Mouse (Mus musculus) cerebellum, postnatal 14 days (tissue): Measurements from ENCODE around the gene Tubb2b.
"Not testable (repeated sequence)": the region's sequence is repeated elsewhere in the genome, so short reads cannot be mapped to it uniquely, and the experiment has no call there.

Experiments used
- DNase-seq, 2 experiments: peaks; one replicate each; pipeline ENCODE4 v3.0.0; 2021; ENCODE audit warnings: mixed read lengths in 2 of 2

The Tubb2b gene

DNA sequence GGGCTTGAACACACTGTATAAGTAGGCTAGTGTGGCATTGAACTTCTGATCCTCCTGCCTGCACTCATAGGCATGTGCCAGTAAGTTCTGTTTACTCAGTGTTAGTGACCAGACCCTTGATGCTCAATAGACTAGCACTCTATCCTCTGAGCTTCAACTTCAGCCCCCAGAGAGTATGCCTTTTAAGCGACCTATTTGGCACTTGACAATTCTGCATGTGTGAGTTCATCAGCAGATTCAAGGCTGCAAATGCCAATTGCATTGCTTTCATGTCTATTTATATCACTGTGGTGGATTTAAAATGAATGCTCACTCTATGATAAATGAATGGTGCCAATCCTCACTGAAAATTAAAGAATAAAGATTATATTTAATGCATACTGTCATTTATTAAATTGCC lies 24.9 kb downstream of the Tubb2b start:
- no peak for DNase-seq

DNA sequence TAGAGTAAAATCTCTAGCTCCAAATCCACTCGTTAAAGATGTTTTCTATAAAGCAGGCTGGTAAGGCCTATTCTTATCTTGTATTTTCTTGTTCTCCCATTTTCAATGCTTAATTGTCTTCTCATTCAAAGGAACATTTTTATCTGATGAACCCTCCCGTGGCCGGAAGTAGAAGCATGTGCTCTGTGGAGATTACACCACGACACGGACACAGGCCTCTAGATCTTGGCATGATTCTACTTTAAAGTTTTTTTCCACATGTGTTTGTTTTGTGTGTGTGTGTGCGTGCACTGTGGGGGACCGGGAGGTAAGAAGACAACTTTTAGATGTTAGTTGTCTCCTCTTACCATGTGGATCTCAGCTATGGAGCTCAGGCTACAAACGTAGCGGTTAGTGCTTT lies 28.4 kb downstream of the Tubb2b start:
- no peak for DNase-seq

DNA sequence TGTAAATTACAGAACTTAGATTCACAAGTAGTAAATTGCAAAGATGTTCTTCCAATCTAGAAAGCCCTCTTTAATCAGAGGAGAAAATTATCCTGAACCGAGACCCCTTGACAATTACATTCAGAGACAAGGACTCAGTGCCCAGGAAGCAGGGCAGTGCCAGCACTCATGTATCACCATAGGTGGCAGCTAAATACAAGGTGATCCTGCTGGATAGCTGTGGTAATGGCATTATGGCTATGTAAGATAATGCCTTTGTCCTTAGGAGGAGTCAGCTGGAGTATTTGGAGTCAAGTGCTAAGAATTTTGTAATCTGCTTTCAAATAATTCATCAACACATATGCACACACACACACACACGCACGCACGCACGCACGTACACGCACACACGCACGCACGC lies 29.0 kb downstream of the Tubb2b start:
- DNase-seq: no peak

DNA sequence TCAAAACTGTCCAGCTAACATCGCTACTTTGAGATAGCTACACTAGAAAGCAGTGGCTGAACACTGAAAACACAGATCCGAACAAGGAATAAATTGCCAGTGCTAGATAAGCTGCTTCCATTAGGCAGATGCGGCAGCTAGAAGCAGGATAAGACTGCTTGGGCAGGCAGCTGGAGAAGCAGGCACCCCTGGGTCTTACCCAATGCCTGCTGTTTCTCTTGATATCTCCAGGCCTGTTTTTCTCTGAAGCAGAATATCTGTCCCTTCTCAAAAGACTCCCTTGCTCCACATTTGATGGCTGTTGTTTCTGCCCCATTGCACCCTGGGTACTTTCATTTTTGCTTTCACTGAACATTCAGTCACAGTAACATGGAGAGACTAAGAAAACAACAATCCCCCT lies 29.5 kb downstream of the Tubb2b start:
- no peak for DNase-seq

DNA sequence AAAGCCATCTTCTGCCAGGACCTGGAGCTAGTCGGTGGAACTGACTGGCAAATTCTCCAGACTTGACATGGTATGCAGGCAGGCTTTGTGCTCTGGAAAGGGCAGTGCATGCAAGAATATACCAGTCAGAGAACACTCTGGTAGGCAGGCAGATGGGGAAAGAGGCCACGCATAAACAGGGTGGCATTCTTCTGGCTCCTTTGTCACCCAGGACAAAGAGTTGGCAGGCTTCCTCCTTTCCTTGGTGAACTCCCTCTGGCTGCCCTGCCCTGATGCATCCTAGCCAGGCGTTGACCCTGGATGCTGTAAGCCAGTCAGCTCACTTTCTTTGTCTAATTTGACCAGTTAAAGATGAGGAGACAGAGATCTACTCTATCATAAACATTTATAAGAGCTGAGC lies 33.2 kb downstream of the Tubb2b start:
- DNase-seq: no peak

DNA sequence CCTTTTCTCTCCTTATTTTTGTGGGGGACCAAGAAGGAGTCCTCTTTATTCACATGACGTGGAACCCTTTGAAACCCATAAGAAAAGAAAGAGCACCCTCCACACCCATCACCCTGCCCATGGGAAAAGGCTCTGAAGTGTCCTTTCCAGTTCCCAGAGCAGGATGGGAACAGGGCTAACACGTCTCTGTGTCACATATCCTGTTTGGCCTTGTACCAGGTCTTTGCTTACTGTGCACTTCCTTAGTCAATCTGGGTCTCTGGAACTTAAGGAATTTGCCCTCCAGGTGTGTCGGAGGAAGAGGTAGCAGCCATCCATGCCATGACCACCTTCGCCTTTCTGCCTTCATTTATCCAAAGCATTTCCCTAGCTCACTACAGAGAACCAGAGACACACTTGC lies 33.8 kb downstream of the Tubb2b start:
- DNase-seq: no peak

DNA sequence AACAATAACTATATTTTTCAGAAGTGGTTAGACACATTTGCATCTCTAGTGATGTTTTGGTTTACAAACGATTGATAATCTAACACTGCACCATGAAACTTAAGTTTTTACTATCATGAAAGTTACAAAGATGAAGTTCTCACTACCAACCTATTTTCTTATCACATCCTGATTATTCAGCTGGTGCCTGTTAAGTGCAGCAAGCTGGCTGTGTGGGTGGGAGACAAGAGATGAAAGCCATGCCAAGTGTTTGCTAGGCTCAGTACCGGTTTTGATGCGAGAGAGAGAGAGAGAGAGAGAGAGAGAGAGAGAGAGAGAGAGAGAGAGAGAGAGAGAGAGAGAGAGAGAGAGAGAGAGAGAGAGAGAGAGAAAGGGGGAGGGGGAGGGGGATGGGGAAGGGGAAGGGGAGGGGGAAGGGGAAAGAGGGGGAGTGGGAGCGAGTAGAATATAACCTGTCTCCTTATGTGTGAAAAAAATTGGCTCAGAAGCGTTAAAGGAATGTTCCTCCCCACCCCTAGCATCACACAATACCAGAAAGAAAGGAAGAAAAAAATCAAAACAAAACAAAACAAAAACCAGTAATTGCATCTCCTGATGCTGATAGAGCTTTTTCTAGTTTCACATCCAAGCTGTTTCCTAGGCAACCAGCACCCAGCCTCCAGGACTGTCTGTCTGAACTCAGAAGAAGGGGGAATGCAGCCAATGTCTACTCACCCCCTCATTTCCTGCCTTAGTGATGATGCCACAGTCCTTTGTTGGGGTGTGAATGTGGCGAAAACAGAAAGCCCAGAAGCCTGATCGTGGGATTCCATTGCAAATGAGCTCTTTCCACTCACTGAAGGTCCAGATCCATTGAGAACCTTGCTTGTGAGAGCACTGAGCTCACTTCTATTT lies 34.5 kb downstream of the Tubb2b start:
- peak in 1 of 2 experiments; percentile 26 for DNase-seq

DNA sequence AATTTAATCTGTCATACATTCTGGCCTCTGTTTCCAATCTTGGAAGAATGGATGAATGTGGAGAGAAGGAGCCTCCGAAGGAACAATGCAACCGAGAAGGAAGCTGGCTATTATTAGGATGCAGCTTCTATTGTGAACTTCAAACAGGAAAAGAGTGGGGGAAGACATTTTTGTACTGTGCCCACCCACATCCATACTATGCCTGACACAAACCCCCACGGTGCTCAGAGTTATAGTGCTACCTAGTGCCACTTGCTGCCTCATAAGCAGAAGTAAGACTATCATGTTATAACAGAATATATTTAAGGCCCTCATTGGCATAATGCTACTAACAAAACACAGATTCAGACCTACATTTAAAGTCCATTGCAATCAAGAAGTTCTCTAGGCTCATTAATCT lies 40.9 kb downstream of the Tubb2b start:
- DNase-seq: no peak

DNA sequence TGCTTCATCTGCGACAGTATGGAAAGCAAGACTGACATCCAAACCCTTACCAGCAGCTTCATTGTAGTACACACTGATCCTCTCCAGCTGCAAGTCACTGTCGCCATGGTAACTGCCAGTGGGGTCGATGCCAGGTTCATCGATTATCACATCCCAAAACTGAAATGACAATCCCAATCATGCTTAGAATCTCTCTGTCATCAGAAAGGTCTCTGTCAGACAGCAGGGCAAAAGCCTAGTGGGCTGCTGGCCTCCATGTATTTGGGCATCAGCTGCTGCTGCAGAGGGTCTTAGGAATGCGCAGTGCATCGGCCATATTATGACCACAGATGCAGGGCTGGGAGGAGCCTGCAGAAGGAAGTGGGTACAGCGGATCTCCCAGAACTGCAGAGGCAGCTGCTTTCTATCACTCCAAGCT lies 41.4 kb downstream of the Tubb2b start:
- no peak for DNase-seq

DNA sequence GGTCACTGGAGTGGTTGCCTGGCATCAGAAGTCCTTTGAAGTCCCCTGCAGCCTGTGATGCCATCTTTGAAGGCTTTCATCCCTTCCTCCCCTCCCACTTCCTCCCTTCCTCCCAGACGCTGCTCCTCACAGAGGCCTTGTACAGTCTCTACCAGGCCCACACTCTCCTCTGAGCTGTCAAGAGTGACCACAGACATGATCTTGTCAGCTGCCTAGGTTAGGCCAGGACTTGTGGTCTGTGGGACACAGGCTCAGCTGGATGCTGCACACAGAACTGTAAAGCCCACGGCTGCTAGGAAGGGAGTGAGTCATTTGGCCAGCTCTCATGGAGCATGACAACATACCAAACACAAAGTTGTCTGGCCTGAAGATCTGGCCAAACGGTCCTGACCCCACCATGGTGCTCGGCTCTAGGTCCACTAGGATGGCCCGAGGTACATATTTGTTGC lies 42.0 kb downstream of the Tubb2b start:
- not testable (repeated sequence) for DNase-seq

DNA sequence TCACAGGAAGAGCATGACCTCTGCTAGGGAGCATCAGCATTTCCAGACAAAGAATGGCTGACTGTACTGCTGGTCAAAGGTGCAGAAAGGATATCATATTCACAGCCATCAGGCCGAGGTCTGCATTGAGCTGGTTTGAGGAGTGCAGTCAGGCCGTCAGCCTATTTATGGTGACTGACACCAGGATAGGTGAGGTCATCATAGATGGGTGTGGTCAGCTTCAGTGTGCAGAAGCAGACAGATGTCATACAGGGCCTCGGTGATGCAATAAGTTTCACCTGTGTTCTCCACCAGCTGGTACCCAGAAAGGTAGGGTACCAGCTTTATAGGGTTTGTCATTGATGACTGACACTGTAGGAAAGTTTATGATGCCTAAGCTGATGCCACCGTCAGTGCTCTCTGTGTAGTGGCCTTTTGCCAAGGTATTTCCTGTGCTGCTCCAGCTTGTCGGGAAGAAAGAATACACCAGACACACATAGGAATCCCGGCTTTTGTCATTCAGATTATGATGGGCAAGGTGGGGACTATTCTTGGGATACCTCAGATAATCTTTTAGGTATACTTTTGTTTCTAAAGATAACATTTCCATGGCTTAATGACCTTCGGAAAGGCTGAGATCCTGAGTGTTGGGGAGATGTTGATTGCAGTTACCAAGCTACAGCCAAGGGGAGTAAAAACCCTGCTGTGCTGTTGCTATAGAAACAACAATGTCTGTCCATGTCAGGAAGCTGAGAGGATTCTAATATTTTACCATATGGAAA lies 43.0 kb downstream of the Tubb2b start:
- DNase-seq: peak; percentile 44 to 59

DNA sequence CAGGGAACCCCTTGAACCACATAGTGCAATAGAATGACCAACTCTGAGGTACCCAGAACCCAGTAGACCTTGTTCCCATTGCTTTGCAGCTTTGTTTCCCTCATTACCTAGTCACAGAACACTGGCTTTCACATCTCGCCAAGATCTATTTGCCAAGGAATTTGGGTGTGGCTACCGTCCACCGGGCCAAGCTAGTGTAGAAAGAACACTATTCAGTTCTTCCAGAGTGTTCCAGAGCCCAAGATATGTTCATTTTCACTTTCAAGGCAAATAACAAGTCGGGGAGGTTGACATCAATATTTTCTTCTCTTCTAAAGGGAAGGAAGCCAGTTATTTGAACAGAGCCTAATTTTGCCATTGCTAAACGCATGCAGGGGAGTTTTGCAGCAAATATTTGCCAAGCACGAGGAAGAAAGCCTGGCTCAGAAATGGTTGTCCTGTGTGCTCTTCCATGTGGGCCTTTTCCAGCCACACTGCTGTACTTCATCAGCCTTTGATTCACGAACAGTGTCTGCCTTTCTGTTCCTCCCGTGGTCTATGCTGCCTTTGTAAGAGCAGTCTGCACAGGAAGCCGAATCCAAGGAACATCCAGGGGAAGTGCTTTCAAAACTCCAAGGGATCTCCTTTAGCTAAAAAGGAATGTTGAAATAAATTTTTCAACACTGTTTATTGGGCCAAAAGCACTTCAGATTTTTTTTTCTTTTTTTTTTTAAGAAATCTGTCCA lies 46.1 kb downstream of the Tubb2b start:
- DNase-seq: no peak

DNA sequence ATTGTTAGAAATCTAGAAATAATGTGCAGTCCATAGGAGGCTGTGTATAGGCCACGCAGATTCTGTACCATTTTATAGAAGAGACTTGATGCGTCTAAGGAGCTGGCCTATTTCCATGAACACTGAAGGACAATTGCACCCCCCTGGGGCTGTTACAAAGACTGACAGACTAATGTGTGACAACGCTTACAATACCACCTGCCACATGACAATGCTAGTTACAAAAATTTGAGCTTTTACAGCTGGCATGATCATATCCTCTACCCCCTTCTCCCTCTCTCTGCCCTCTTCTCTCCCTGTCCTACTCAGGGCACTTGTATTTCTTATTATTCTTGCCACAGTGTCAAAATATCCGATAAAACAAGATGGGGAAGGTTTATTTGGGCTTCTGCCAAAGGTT lies 48.3 kb downstream of the Tubb2b start:
- DNase-seq: no peak

DNA sequence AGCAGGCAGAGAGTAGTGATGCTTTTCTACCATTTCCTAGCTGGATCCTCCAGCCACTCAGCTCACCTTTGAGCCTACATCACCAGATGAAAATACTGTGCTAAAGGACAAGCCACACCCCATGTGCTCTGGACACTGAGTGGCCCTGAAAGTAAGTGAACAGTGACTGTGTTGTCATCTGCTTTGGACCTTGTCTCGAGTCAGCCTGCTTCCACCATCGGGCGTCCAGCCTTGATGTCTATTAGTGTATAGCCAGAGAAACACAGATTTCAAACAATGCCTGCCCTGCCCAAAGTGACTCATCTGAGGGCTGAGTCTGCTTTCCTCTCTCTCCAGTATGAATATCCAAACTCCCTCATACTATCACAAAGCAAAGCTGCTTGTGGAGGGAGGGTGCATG lies 50.5 kb downstream of the Tubb2b start:
- DNase-seq: no peak

DNA sequence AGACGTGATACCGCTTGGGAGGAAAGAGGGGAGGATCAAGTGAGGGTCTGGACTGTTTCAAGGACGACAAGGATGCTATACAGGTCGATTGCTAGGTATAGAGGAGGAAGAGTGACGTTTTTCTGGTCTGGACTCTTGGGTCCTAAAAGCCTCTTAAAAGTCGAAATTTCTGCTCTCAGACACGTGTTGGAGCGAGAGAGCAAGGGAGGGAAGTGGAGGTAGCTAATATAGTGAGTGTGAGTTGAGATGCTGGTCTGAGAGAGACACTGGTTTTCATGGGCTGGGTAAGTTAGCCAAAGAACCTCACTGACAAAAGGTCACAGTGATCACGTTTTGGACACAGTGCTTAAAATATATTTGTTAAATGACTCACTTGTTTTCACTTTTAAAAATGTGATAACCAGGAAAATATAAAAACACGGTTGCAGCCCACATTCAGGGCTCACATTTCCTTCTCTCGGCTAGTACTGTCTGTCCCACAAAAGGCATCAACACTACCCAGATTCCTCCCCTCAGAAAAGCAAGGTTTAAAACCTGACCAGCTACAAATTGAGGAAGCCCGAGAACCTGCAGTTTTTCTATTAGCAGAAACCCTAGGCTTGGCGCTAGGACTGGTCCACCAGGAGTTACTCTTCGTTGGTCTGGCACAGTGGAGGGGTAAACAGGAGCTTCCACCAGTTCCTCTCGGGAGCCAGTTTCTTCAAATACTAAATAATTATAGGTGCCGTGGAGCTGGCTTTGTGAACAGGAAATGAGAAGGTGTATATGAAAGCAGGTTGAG lies 51.6 kb downstream of the Tubb2b start:
- DNase-seq: no peak

DNA sequence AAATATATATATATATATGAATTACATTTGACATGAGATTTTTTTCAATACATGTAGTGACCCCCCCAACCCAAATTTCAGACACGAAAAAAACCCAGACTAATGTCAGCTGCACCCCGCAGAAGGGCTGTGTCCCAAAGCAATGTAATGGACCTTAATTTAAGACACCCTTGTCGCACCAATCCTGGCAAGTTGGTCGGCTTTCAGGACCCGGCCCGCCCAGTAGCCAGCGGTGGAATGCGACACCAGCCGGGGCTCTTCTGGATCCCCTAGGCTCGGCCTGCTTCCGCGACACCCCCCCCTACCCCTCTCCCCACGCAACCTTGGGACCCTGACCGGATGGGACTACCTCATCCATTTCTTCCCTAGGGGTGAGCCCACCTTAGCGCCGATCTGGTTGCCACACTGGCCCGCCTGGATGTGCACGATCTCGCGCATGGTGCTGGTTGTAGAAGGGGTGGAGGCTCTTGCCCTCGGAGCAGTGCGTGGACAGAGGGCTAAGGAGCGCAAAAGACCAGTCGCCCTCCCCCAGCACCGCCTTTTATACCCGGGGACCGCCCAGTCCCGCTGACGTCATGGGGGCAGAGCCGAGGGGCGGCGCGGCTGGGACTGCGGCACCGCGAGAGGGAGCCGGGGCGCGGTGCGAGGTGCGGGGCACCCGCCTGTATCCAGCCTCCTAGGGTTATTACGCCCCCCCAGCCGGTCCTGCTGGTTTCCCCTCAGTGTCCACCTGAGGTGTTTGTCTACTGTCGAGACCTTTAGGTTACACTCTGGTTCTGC lies 52.6 kb downstream of the Tubb2b start, which contains the start of gene Tubb2a:
Gene Tubb2a (minus strand): TSS at position 516 of the 780 bp plus-strand sequence.
- peak; percentile 98 for DNase-seq
